In genomic region chrX:133683961-133684360, GRCm38 (mm10) we compare ENCODE assay signal across 15 mouse cellular contexts. TPM values are rescaled to one million over a fixed set of nuclear protein-coding genes. Genes with fewer than 3 reads are reported as not detected.
A peak's percentile ranks its signal among the peaks of the same experiment; 100 is the strongest.
DNase-seq lines count a peak whose midpoint lies in the region; ATAC-seq lines count a peak whose summit lies in the region.
"Had no signal": no experiment of that assay in that cellular context is flagged by ENCODE, and none has a peak within 500 bp of the region (broad histone marks: within the 10 kb centered on the region; RNA-seq: fewer than 3 reads in every experiment).

No protein-coding gene starts in this region.

- no peak for ATAC-seq in midbrain, embryonic 13.5 days
- ATAC-seq: liver, postnatal 0 days had no signal

- intact Hi-C loops in left cerebral cortex, postnatal 4 days (cut with DNase I): no loop called here

- DNase-seq in 3T3-L1 (ENCODE audit: low read depth, low spot score): peak; percentile 28
- DNase-seq in embryonic facial prominence, embryonic 10.5 days (ENCODE audit: low spot score): no peak
- DNase-seq in hindbrain, embryonic 10.5 days (ENCODE audit: low spot score): no peak
- no peak for DNase-seq in frontal cortex, adult 2 months (ENCODE audit: extremely low spot score in 1 of 2, low spot score in 1 of 2)
- no peak for DNase-seq in left cerebral cortex, postnatal 4 days
- DNase-seq in urinary bladder, adult 18-20 months (ENCODE audit: low spot score in 2 of 2): no peak
- DNase-seq: cerebellum, adult 9-11 months; gastrocnemius, postnatal 36 days; heart, postnatal 4 days; kidney, postnatal 14 days; liver, postnatal 0 days; thymus, adult 2 months had no signal

- H3K4me2 ChIP-seq in midbrain, embryonic 13.5 days (replicated peaks): peak overlapping the region; percentile 77

- H3K4me1 ChIP-seq in embryonic facial prominence, embryonic 10.5 days: no peaks in the 10 kb centered on the region
- 0 out of 2 replicates have a peak, but pooled peaks cover 15% of the 10 kb centered on the region for H3K4me1 ChIP-seq in hindbrain, embryonic 10.5 days (replicated peaks)
- peaks cover 13% of the 10 kb centered on the region for H3K4me1 ChIP-seq in midbrain, embryonic 13.5 days (replicated peaks)

- 41% methylated on average over 3 of the region's 3 CpGs for WGBS in embryonic facial prominence, embryonic 10.5 days
- whole genome bisulfite sequencing in hindbrain, embryonic 10.5 days: 28% methylated on average over 3 of the region's 3 CpGs
- WGBS in midbrain, embryonic 13.5 days: 39% methylated on average over 3 of the region's 3 CpGs

- peaks cover 93% of the 10 kb centered on the region for H3K27me3 ChIP-seq in embryonic facial prominence, embryonic 10.5 days (replicated peaks; ENCODE audit: low read depth, poor library complexity, severe bottlenecking)
- H3K27me3 ChIP-seq in hindbrain, embryonic 10.5 days (ENCODE audit: insufficient read depth, poor library complexity, severe bottlenecking): peaks cover 66% of the 10 kb centered on the region
- 0 out of 2 replicates have a peak, but pooled peaks cover 6% of the 10 kb centered on the region for H3K27me3 ChIP-seq in midbrain, embryonic 13.5 days
- H3K27me3 ChIP-seq: CH12.LX had no signal

- H3K4me3 ChIP-seq in embryonic facial prominence, embryonic 10.5 days: peak overlapping the region; percentile 64
- peak overlapping the region; percentile 29; the same call in 1 of the 2 replicates for H3K4me3 ChIP-seq in hindbrain, embryonic 10.5 days
- peak overlapping the region; percentile 58 for H3K4me3 ChIP-seq in midbrain, embryonic 13.5 days (replicated peaks)

- no peak overlapping the region for H3K9ac ChIP-seq in midbrain, embryonic 13.5 days (replicated peaks)
- H3K9ac ChIP-seq: liver, postnatal 0 days had no signal

- no peaks in the 10 kb centered on the region for H3K36me3 ChIP-seq in embryonic facial prominence, embryonic 10.5 days (replicated peaks)
- H3K36me3 ChIP-seq in hindbrain, embryonic 10.5 days: no peaks in the 10 kb centered on the region
- H3K36me3 ChIP-seq in midbrain, embryonic 13.5 days: no peaks in the 10 kb centered on the region

- H3K27ac ChIP-seq in embryonic facial prominence, embryonic 10.5 days (replicated peaks): no peak overlapping the region
- H3K27ac ChIP-seq in hindbrain, embryonic 10.5 days: no peak overlapping the region
- H3K27ac ChIP-seq in midbrain, embryonic 13.5 days: no peak overlapping the region

- peaks cover 3% of the 10 kb centered on the region; the same call in 1 of the 2 replicates for H3K9me3 ChIP-seq in embryonic facial prominence, embryonic 10.5 days
- H3K9me3 ChIP-seq in hindbrain, embryonic 10.5 days: peaks cover 8% of the 10 kb centered on the region
- H3K9me3 ChIP-seq in midbrain, embryonic 13.5 days: no peaks in the 10 kb centered on the region

RNA-seq across cellular contexts. Expression of gene Pcdh19, which starts 4.8 kb away (rescaled TPM):
- 3.4 and 5.1 TPM in 2 replicates for polyA plus RNA-seq in embryonic facial prominence, embryonic 10.5 days (2016; fragmentation: Nextera tagmentation; extraction: Ambion mirVana)
- 2.8 and 3.1 TPM in 2 replicates for polyA plus RNA-seq in hindbrain, embryonic 10.5 days (2016; fragmentation: Nextera tagmentation; extraction: Ambion mirVana)
- 14.4 and 15.2 TPM in 2 replicates for polyA plus RNA-seq in midbrain, embryonic 13.5 days (2015; fragmentation: Nextera tagmentation; extraction: Ambion mirVana)
- polyA plus RNA-seq in frontal cortex, adult 2 months (2012; rRNA removed): 7.0 and 10.5 TPM in 2 replicates
- total RNA-seq in left cerebral cortex, postnatal 4 days (2021): 10 to 100 TPM; 93.4 to 96.2 TPM
- total RNA-seq: CH12.LX; megakaryocyte, adult 5-6 weeks had no signal
